Mouse (Mus musculus): ENCODE data around the gene Ogfr.

Gene Ogfr

DNA sequence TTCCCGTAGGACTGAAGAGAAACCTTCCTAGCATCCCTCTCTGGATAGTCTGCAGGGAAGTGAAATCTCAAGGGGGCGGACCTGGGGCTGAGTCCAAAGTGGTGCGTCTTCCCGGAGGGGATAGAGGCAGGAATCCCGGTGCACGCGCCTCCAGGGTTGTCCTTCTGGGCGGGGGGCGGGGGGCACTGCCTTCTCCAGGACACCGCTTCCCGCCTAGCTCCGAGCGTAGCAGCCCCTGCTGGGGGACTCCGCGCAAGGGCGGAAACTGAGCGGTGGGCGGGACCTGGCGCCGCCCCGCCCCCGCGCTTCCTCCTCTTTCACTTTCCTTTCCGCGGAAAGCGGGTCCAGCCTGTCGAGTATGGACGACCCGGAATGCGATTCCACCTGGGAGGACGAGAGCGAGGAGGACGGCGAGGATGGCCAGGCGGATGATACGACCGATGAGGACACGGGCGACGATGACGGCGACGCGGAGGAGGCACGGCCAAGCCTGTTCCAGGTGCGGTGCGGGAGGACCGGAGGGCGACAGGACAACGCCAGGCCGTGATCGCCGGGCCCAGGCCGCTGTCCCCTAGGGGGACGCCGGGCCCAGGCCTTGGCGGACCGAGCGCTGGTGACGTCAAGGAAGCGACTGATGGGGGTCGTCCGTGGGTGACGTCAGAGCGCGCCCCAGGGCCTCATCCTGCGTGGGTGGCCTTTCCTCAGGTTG, at the start of gene Ogfr:
Gene Ogfr, plus strand, starts transcription at position 123 of the 709 bp plus-strand sequence.
- DNase-seq (ENCODE audit: low read depth, low spot score): peak; percentile 93

DNA sequence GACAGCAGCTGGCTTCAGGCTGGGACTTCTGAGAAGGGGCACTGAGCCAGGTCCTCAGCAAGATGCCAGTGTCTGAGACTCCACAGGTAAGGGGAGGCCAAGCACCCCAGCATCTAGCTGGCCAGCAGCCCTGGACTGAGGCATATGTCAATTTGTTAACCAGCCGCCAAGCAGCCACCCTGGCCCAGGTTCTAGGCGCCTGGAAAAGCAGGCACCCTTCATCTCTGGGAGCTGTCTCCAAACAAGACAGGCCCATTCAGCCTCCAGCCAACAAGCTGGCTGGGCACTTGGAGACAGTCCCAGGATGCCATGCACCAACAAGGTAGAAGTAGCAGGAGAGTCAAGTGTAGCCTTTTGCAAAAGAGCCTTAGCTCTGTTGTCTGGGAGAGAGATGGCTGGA, 45.4 kb upstream of the Ogfr start:
- no peak for DNase-seq (ENCODE audit: low read depth, low spot score)

DNA sequence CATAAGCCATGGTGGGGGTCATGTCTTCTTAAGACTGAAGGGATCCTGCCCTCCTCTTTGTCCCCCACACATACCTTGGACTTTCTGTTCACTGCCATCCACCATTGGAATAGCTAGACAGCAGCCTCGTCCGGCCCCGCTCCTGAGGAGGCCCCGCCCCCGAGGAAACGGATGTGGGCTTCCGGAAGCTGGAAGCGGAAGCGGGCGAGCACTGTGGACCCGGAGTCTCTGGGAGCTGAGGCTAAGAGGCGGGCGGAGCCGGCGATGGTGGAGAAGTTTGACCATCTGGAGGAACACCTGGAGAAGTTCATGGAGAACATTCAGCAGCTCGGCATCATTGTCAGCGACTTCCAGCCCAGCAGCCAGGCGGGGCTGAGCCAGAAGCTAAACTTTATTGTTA, 44.0 kb upstream of the Ogfr start:
- no peak for DNase-seq (ENCODE audit: low read depth, low spot score)

DNA sequence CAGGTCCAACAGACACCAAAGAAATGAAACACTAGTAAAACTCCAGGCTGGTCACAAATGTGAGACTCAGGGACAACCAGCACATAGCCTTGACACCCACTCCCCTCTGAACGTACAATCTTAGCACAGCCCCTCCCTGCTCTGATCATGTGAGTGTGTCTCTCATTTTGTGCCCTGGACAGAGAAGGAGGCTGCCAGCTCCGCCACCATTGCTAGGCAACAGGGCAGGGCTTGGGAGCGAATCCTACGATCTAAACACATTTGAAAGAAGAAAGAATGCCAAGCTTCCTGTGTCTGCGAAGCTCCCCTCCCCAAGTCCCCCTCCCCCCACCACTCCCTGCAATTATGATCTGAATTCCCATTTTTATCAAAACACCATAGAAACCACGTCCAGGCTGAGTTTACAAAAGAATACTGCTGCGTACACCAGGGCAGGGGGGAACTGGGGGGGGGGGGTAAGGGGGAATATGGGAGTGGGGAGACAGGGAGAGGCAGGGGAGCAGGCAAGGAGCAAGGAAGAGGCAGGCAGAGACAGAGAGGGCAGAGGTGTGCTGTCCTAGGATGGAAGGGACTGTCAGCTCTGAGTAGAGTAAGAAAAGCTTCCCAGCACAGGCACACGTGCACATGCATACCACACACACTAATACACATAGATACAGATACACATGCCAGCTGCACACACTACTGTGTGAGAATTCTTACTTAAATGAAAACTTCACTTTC, 41.5 kb upstream of the Ogfr start:
- no peak for DNase-seq (ENCODE audit: low read depth, low spot score)

DNA sequence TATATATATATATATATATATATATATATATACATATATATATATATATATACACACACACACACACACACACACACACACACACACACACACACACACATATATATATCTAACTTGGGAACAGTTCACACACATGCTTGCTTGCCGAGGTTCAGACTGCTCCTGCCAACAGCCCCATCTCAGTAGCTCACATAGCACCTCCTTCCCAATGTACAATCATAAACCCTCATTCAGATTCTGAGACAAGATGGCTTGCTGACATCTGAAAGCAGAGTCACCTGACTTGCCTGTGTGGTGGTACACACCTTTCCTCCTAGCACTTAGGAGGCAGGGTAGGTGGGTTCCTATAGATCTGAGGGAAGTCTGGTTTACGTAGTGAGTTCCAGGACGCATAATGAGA, 36.7 kb upstream of the Ogfr start:
- no peak for DNase-seq (ENCODE audit: low read depth, low spot score)

DNA sequence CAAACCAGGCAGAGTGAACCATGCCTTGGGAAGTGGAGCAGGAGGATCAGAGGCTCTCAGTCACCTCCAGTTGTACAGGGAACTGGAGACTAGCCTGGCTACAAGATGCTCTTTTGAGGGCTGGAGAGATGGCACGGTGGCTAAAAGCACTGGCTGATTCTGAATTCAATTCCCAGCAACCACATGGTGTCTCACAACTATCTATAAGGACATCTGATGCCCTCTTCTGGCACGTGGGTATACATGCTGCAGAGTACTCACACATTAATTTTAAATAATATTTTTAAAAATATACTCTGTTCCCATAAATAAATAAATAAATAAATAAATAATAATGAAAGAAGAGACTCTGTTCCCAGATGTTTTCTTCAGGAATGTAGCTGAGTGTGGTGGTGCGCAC, 33.8 kb upstream of the Ogfr start:
- DNase-seq (ENCODE audit: low read depth, low spot score): no peak

DNA sequence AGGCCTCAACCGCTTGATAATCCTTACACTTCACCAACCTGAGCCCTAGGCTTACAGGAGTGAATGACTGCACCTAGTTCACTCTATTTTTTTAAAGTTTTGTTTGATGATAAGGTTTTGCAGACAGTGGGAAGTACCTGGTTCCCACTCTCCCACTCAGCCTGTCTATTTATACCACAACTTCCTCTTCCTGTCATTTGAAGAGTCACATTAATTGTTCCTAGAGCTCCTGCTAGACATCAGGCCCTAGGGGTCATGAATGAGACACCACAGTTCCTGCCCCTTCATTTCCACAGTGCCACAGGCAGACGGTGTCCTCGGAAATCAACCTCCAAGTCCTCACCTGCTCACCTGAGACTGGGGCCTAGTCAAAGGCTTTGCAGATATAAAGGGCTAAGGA, 32.6 kb upstream of the Ogfr start:
- no peak for DNase-seq (ENCODE audit: low read depth, low spot score)

DNA sequence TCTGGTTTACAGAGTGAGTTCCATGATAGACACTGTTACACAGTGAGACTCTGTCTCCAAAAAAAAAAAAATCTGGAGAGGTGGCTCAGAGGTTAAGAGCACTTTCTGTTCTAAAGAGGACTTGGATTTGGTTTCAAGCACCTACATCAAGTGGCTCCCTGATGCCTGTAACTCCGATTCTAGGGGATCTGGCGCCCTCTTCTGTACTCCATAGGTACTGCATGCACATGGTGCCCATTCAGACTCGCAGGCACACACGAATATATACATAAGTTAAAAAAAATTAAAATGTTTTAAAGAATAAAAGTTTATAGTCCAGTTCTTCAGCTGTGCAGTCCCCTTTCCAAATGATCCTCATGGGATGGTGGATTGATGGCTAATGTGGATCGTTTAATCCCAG, 28.8 kb upstream of the Ogfr start:
- no peak for DNase-seq (ENCODE audit: low read depth, low spot score)

DNA sequence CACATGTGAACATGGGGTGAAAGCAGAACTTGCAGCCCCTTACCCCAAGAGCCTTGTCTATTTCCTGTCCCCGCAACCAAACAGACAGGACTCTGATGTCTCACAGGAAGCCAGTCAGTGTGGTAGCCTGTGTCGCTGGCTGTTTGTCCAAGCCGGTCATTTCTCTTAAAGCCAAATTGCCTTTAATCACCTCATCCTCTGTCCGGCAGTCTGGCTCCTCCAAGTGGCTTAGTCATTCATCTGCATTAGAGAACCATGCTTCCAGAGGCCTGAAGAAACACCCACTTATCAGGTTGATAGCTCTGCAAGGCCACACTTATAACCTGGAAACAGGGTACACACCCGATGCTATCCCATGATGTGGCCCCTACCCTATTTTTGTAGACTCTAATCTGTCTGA, 26.9 kb upstream of the Ogfr start:
- DNase-seq (ENCODE audit: low read depth, low spot score): no peak

DNA sequence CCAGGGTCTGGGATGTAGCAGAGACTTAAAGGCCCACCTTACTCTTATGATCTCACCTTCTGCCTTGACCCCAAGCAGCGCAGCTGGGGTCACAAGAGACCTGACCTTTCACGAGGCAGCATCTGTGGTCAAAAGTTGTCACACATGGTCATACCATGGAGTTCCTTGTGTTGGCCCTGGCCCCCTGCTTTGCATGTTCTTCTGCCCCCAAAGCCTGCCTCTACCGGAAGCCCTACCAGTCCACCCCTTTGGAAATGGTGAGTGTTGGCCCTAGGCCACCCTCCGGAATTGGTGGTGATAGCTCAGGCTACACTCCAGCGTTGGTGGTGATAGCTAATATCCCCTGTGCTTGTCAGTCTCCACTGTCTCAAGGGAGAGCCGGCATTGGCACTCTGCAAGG, 25.7 kb upstream of the Ogfr start:
- no peak for DNase-seq (ENCODE audit: low read depth, low spot score)

DNA sequence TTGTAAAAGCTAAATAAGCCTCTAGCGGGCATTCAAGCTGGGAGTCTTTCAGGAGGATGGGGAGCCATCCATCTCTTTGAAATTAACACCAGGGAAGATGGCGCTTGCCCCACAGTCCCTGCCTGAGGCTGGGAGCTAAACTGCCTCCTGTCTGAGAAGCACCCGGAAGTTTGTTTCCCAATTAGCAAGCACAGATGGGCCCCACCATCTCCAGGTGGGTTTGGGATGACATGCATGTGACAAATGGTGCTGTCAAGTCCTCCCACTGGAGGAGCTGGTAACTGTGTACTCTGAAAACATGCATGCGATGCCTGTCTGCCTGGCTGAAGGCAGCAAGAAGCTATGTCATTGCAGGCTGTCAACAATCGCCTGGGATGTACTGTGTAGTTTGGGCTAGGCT, 25.2 kb upstream of the Ogfr start:
- DNase-seq (ENCODE audit: low read depth, low spot score): no peak

DNA sequence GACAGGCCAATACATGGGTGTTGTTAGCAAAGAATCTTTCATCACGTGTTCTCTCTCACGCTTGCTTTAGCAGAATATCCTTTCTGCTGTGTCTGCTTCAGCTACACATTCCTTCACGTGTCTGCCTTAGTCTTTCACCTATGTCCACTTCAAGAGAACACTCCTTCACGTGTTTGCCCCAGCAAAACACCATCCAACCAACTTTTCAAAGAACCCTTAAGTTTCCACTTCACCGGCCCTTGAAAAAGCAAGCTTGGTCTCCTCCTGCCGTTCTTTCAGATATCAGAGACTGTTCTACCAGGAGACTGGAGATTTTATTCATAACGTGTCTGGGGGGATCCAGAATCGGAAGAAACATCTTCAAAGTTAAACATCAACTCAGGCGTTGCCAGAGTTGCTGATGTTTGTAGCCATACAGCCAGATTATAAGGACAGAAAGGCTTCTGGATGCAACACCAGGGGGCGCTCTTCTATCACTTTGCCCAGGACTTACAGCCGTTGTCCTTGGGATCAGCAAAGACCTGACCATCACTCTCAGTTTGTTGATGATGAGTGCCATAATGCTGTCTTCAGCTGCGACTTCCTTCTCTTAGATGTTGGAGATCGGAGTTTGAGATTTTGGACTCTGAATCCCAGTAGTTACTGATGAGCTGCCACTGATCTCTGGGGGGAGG, 22.7 kb upstream of the Ogfr start:
- DNase-seq (ENCODE audit: low read depth, low spot score): peak; percentile 70

DNA sequence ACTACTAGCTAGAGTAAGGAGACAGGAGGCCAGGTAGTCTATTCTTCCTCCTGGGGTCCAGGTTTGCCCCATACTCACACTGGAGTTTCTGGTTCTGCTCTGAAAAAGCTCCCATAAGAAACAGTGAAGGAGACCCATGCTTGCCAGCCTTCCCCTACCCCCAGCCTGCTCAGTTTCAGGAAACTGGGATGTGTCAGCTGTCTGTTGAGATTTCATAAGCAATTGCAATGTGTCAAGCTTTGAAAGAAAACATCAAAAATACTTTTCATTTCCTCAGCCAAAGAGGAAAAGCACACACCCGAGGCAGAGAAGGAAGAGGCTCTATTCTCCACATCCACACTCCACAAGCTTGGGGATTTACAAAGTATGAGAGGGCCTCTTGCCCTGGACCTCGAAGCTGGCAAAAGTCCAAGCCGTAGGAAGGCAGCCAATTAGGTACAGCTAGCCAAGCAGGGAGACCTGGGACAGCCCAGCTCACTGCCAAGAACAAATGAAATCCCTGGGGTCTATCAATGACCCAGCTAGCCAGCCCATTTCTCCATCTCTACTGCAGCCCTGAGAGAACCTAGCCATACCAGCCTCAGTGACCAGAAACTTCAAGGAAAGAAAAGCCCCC, 19.9 kb upstream of the Ogfr start:
- DNase-seq (ENCODE audit: low read depth, low spot score): no peak

DNA sequence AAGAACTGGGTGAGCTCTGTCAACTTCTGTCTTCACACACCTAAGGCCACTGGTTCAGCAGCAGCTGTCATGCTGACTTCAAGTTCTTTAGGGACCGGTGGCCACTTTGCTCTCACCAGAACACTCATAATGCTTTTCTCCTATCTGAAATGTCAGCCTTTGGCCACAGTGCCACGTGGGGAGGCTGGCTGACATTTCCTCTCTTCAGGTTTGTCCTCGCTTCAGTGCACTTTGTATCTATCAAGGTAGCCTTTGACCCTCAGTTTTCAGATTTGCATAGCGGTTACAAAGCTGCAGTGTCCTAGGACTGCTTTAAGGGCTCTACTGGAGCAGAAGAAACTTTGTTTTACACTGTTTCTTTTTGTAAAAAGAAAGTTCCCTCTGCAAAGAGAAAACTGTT, 12.6 kb upstream of the Ogfr start:
- DNase-seq (ENCODE audit: low read depth, low spot score): no peak

DNA sequence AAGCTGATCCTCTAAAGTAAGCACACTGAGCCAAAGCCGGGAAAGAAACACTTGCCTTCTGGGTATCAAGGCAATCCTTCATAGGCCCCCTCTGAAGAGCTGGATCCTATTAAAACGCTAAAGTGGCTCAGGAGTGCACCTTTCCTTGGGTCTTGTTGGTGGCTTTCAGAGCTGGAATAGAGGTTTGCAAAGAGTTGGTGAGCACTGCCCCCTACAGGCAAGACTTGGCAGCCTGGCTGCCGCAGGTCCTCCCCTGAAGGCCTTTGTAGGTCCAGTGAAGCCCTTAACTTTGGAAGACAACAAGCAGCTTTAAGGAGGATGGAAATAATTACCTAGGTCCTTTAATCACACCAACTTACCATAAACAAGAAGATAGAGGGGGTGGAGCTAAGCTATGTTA, 10.4 kb upstream of the Ogfr start:
- DNase-seq (ENCODE audit: low read depth, low spot score): peak; percentile 74

DNA sequence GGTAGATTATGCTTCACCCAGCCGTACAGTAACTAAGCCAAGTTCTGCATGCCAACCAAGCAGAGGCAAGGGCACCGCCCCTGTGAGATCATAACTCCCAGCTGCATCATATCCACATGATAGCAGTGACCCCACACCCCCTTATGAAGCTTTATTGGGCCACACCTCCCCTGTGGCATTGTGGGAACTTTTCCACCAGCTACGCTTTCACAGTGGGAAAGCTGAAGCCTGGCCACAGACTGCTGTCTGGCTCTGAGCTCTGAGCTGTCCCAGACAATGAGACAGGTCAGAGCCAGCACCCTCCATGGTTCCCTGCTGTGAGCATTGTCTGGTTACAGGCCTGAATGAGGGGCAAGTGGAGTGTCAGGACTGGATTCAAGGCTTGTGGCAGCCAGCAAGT, 8.0 kb upstream of the Ogfr start, which contains the start of gene Mrgbp:
Gene Mrgbp, plus strand, starts transcription at position 303 of the 400 bp plus-strand sequence.
- DNase-seq (ENCODE audit: low read depth, low spot score): no peak

DNA sequence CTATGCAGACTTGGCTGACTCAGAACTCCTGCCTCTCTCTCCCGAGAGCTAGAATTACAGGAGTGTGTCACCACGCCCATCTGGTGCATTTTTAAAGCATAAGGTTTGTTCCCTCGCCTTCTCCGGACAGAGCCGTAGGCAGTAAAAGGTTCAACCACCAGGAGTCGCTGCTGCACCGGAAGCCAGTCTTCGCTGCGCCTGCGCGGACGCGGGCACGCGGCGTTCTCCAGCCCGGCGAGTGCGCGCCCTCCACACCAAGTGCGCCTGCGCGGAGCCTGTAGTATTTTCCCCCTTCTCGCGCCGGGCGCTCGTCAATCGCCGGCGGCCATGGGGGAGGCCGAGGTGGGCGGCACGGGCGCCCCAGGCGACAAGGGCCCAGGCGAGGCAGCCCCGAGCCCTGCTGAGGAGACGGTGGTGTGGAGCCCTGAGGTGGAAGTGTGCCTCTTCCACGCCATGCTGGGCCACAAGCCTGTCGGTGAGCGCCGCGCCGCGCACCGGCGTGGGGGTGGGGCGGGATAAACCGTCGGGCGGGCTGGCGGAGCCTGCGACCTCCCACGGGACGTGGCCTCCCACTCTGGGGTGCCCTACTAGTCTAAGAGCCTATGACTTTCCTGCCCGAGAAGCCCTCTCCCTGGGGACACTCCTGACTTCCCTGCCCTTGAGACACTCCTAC, 6.4 kb upstream of the Ogfr start:
- DNase-seq (ENCODE audit: low read depth, low spot score): peak; percentile 95

DNA sequence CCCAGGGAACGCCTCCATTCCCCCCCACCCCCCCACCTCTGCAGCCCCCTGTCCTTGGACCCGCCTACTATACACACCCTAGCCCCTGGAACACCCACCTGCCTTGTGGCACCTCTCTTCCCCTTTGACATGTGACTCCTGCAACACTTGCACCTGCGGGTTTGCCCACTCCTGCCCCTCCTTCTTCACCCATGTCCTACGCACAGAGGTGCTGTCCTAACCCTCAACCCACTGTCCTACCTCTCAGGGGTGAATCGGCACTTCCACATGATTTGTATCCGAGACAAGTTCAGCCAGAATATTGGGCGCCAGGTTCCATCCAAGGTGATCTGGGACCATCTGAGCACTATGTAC, 5.9 kb upstream of the Ogfr start:
- peak; percentile 55 for DNase-seq (ENCODE audit: low read depth, low spot score)

DNA sequence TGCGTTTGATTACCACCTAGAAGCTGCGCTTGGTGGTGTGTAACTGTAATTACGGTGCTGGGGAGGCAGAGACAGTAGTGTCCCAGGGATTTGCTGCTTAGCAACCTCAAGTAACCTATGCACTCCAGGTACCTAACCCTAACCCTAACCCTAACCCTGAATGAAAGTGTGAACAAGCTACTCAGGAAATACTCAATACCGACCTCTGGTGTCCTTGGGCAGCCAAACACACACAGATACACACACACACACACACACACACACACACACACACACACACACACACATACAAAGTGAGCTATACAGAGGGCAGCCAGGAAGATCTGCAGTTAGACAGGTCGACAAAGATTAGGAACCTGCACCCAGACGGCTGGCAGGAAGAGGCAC, 316 bp upstream of the Ogfr start:
- no peak for DNase-seq (ENCODE audit: low read depth, low spot score)

DNA sequence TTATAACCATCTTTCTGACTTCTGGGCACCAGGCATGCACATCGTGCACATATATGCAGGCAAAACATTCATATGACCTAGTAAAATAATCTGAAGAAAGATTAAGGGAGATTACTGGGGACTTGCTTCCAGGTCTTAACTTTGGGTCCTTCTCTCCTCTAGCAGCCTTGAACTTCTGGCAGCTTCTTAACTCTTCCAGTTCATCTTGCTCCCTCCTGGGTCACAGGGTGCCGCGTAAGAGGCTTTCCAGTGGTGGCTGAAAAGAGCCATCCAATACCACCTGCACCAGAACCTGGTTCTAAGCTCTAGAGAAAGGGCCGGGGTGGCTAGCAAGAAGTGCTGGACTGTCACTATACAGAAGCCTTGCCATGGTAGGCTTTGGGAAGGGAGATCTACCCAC, 8.4 kb downstream of the Ogfr start, which contains the start of gene Col9a3:
Gene Col9a3, plus strand, starts transcription at position 301 of the 400 bp plus-strand sequence.
- no peak for DNase-seq (ENCODE audit: low read depth, low spot score)

DNA sequence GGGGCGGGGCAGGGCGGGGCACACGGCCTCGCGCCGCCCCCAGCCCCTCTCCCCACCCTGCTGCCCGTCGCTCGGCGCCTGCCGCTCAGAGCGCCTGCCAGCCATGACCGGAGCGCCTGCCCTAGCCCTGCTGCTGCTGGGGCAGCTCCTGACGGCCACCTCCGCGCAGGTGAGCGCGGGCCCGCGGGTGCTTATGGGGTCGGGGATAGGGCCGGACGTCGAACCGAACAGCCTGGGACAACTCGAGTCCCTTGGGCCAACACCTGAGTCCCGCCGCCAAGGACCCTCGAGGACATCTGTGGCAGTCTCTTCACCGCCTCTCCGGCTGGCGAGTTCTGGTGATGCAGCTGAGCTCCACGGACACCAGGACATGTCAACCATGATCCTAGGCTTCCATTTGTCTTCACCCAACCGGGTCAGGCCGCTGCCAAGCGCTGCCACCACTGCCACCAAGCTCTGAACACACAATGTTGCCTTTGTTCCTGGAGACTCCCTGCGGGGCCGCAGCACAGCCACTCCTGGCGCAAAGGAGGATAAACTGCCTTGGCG, 9.2 kb downstream of the Ogfr start:
- no peak for DNase-seq (ENCODE audit: low read depth, low spot score)

All from CD4-positive helper T cell, adult 2 months (primary cell).